Mouse (Mus musculus) c-Kit-positive CD71-positive TER-119-negative erythroid progenitor cells, embryonic 14.5 days (primary cell): ENCODE data around the gene Pdzd2.

Experiments
- DNase-seq: peaks from one replicate; pipeline ENCODE4 v3.0.0-alpha.2; 2013; ENCODE audit warnings: low read depth

The Pdzd2 gene

GRCm38 (mm10) chr15:12622701-12623100 is 117.0 kb downstream of the Pdzd2 start:
- no peak for DNase-seq

GRCm38 (mm10) chr15:12622093-12622643 is 117.6 kb downstream of the Pdzd2 start:
- DNase-seq: no peak

GRCm38 (mm10) chr15:12619273-12619672 is 120.5 kb downstream of the Pdzd2 start:
- DNase-seq: no peak

- DNase-seq: no peak
Measured at GRCm38 (mm10) chr15:12617651-12618050, 122.1 kb downstream of the Pdzd2 start.

- DNase-seq: no peak
Measured at GRCm38 (mm10) chr15:12617220-12617619, 122.5 kb downstream of the Pdzd2 start.

- DNase-seq: no peak
Measured at GRCm38 (mm10) chr15:12614944-12615878, 124.5 kb downstream of the Pdzd2 start.

- no peak for DNase-seq
Measured at GRCm38 (mm10) chr15:12614011-12614410, 125.7 kb downstream of the Pdzd2 start.

- no peak for DNase-seq
Measured at GRCm38 (mm10) chr15:12612944-12613675, 126.6 kb downstream of the Pdzd2 start.

GRCm38 (mm10) chr15:12608090-12608489 is 131.6 kb downstream of the Pdzd2 start:
- no peak for DNase-seq

GRCm38 (mm10) chr15:12606306-12606705 is 133.4 kb downstream of the Pdzd2 start:
- no peak for DNase-seq

- no peak for DNase-seq
Measured at GRCm38 (mm10) chr15:12605239-12605993, 134.3 kb downstream of the Pdzd2 start.

- DNase-seq: no peak
Measured at GRCm38 (mm10) chr15:12603674-12604073, 136.1 kb downstream of the Pdzd2 start.

GRCm38 (mm10) chr15:12593094-12593493 is 146.6 kb downstream of the Pdzd2 start:
- DNase-seq: no peak

- no peak for DNase-seq
Measured at GRCm38 (mm10) chr15:12592628-12593027, 147.1 kb downstream of the Pdzd2 start.

- DNase-seq: no peak
Measured at GRCm38 (mm10) chr15:12588661-12589060, 151.1 kb downstream of the Pdzd2 start.

GRCm38 (mm10) chr15:12586852-12587424 is 152.8 kb downstream of the Pdzd2 start:
- no peak for DNase-seq

- DNase-seq: peak; percentile 5
Measured at GRCm38 (mm10) chr15:12586154-12586553, 153.6 kb downstream of the Pdzd2 start.

GRCm38 (mm10) chr15:12583051-12583450 is 156.7 kb downstream of the Pdzd2 start:
- no peak for DNase-seq

GRCm38 (mm10) chr15:12582471-12582870 is 157.3 kb downstream of the Pdzd2 start:
- no peak for DNase-seq

- no peak for DNase-seq
Measured at GRCm38 (mm10) chr15:12579196-12579595, 160.5 kb downstream of the Pdzd2 start.

- peak; percentile 23 for DNase-seq
Measured at GRCm38 (mm10) chr15:12578276-12578675, 161.4 kb downstream of the Pdzd2 start.

GRCm38 (mm10) chr15:12577715-12578114 is 162.0 kb downstream of the Pdzd2 start:
- no peak for DNase-seq
